ENCODE assay signal across 8 mouse cellular contexts in genomic region chr15:99664600-99665451, GRCm38 (mm10). TPM values are rescaled to one million over a fixed set of nuclear protein-coding genes. Genes with fewer than 3 reads are reported as not detected.
A peak's percentile ranks its signal among the peaks of the same experiment; 100 is the strongest.
DNase-seq lines count a peak whose midpoint lies in the region; ATAC-seq and TF ChIP-seq lines count a peak whose summit lies in the region.

No protein-coding gene starts in this region.

- no peak for TF ChIP-seq CTCF in hindbrain, postnatal 0 days (IDR thresholded peaks at IDR 0.05; ENCODE audit: low read depth)

- H3K27ac ChIP-seq in hindbrain, postnatal 0 days = peak overlapping the region; percentile 92
- H3K27ac ChIP-seq in limb, embryonic 13.5 days = no peak overlapping the region
- peak overlapping the region; percentile 88 for H3K27ac ChIP-seq in midbrain, embryonic 12.5 days (replicated peaks)
- H3K27ac ChIP-seq in stomach, embryonic 15.5 days = peak overlapping the region; percentile 62

- peaks cover 14% of the 10 kb centered on the region for H3K4me1 ChIP-seq in hindbrain, postnatal 0 days (ENCODE audit: insufficient read depth, low read length)
- H3K4me1 ChIP-seq in limb, embryonic 13.5 days = peaks cover 21% of the 10 kb centered on the region
- H3K4me1 ChIP-seq in midbrain, embryonic 12.5 days = peaks cover 50% of the 10 kb centered on the region
- peaks cover 16% of the 10 kb centered on the region for H3K4me1 ChIP-seq in stomach, embryonic 15.5 days

- peak; percentile 60 for ATAC-seq in hindbrain, postnatal 0 days
- peak; percentile 49; the same call in 1 of the 2 replicates for ATAC-seq in limb, embryonic 13.5 days (ENCODE audit: low FRiP score, low read depth)
- ATAC-seq in midbrain, embryonic 12.5 days (ENCODE audit: low FRiP score, low read depth) = peak; percentile 92
- peak; percentile 93 for ATAC-seq in stomach, embryonic 15.5 days (ENCODE audit: insufficient read depth, low FRiP score, low read depth)

- H3K4me3 ChIP-seq in hindbrain, postnatal 0 days (ENCODE audit: low read length) = peak overlapping the region; percentile 41
- H3K4me3 ChIP-seq in limb, embryonic 13.5 days = peak overlapping the region; percentile 50
- H3K4me3 ChIP-seq in midbrain, embryonic 12.5 days = peak overlapping the region; percentile 42
- H3K4me3 ChIP-seq in stomach, embryonic 15.5 days (replicated peaks) = peak overlapping the region; percentile 45

- DNase-seq in spleen, postnatal 4 days (ENCODE audit: low spot score in 2 of 2) = peak; percentile 71 to 75
- DNase-seq in spleen, adult 18-20 months = no peak
- DNase-seq in cerebellum, postnatal 25 days = peak; percentile 71
- DNase-seq in gastrocnemius, adult 18-20 months (ENCODE audit: low spot score) = peak; percentile 30
- DNase-seq in hindbrain, postnatal 0 days (ENCODE audit: low spot score) = peak; percentile 79

- H3K9ac ChIP-seq in hindbrain, postnatal 0 days (replicated peaks; ENCODE audit: low read length) = peak overlapping the region; percentile 71
- peak overlapping the region; percentile 64 for H3K9ac ChIP-seq in limb, embryonic 13.5 days
- H3K9ac ChIP-seq in midbrain, embryonic 12.5 days (replicated peaks) = peak overlapping the region; percentile 46
- no peak overlapping the region for H3K9ac ChIP-seq in stomach, embryonic 15.5 days

- H3K27me3 ChIP-seq in hindbrain, postnatal 0 days (ENCODE audit: insufficient read depth, low read length) = no peaks in the 10 kb centered on the region
- peaks cover 61% of the 10 kb centered on the region for H3K27me3 ChIP-seq in limb, embryonic 13.5 days
- peaks cover 30% of the 10 kb centered on the region for H3K27me3 ChIP-seq in midbrain, embryonic 12.5 days
- peaks cover 33% of the 10 kb centered on the region for H3K27me3 ChIP-seq in stomach, embryonic 15.5 days (replicated peaks)

- 2% methylated on average over 52 of the region's 52 CpGs for WGBS in hindbrain, postnatal 0 days
- WGBS in limb, embryonic 13.5 days = 0% methylated on average over 30 of the region's 52 CpGs
- under 1% methylated on average over 52 of the region's 52 CpGs for WGBS in midbrain, embryonic 12.5 days
- WGBS in stomach, embryonic 15.5 days = under 1% methylated on average over 46 of the region's 52 CpGs

- no peaks in the 10 kb centered on the region for H3K36me3 ChIP-seq in hindbrain, postnatal 0 days (ENCODE audit: insufficient read depth, low read length)
- no peaks in the 10 kb centered on the region for H3K36me3 ChIP-seq in limb, embryonic 13.5 days
- no peaks in the 10 kb centered on the region for H3K36me3 ChIP-seq in midbrain, embryonic 12.5 days
- H3K36me3 ChIP-seq in stomach, embryonic 15.5 days = no peaks in the 10 kb centered on the region

- peak overlapping the region; percentile 79 for H3K4me2 ChIP-seq in hindbrain, postnatal 0 days (ENCODE audit: low read depth, low read length)
- H3K4me2 ChIP-seq in limb, embryonic 13.5 days (replicated peaks) = peak overlapping the region; percentile 91
- peak overlapping the region; percentile 63 for H3K4me2 ChIP-seq in midbrain, embryonic 12.5 days (replicated peaks)
- H3K4me2 ChIP-seq in stomach, embryonic 15.5 days = peak overlapping the region; percentile 87

- H3K9me3 ChIP-seq in hindbrain, postnatal 0 days (ENCODE audit: low read length) = no peaks in the 10 kb centered on the region
- no peaks in the 10 kb centered on the region for H3K9me3 ChIP-seq in limb, embryonic 13.5 days
- no peaks in the 10 kb centered on the region for H3K9me3 ChIP-seq in midbrain, embryonic 12.5 days
- H3K9me3 ChIP-seq in stomach, embryonic 15.5 days = no peaks in the 10 kb centered on the region

RNA-seq across cellular contexts. Expression of gene Asic1, which starts 5.3 kb away (rescaled TPM):
- under 1 TPM in 1 of 2 experiments, not detected in 1; 0.11 TPM for total RNA-seq in gastrocnemius, adult 18-20 months (2021)
- 127 and 143 TPM in 2 replicates for total RNA-seq in hindbrain, postnatal 0 days (2014; rRNA removed)
- 32.0 and 37.1 TPM in 2 replicates for polyA plus RNA-seq in hindbrain, postnatal 0 days (2015; fragmentation: Nextera tagmentation; extraction: Ambion mirVana)
- 1.7 and 1.8 TPM in 2 replicates for polyA plus RNA-seq in limb, embryonic 13.5 days (2015; fragmentation: Nextera tagmentation; extraction: Ambion mirVana)
- polyA plus RNA-seq in midbrain, embryonic 12.5 days (2016; fragmentation: Nextera tagmentation; extraction: Ambion mirVana) = 36.0 and 43.7 TPM in 2 replicates
- 1.6 and 2.3 TPM in 2 replicates for polyA plus RNA-seq in stomach, embryonic 15.5 days (2015; fragmentation: Nextera tagmentation; extraction: Ambion mirVana)

RNA-seq across cellular contexts. Expression of gene Racgap1, which starts 13.4 kb away (rescaled TPM):
- total RNA-seq in gastrocnemius, adult 18-20 months (2021) = under 1 TPM; 0.57 to 0.69 TPM
- 46.4 and 49.1 TPM in 2 replicates for total RNA-seq in hindbrain, postnatal 0 days (2014; rRNA removed)
- 49.7 and 52.0 TPM in 2 replicates for polyA plus RNA-seq in hindbrain, postnatal 0 days (2015; fragmentation: Nextera tagmentation; extraction: Ambion mirVana)
- polyA plus RNA-seq in limb, embryonic 13.5 days (2015; fragmentation: Nextera tagmentation; extraction: Ambion mirVana) = 114 and 121 TPM in 2 replicates
- 223 TPM in 2 replicates for polyA plus RNA-seq in midbrain, embryonic 12.5 days (2016; fragmentation: Nextera tagmentation; extraction: Ambion mirVana)
- polyA plus RNA-seq in stomach, embryonic 15.5 days (2015; fragmentation: Nextera tagmentation; extraction: Ambion mirVana) = 115 and 124 TPM in 2 replicates

RNA-seq across cellular contexts. Expression of gene Smarcd1, which starts 37.1 kb away (rescaled TPM):
- total RNA-seq in gastrocnemius, adult 18-20 months (2021) = 1 to 10 TPM; 5.8 to 7.4 TPM
- total RNA-seq in hindbrain, postnatal 0 days (2014; rRNA removed) = 74.0 and 89.4 TPM in 2 replicates
- polyA plus RNA-seq in hindbrain, postnatal 0 days (2015; fragmentation: Nextera tagmentation; extraction: Ambion mirVana) = 78.1 and 91.2 TPM in 2 replicates
- 54.0 and 58.7 TPM in 2 replicates for polyA plus RNA-seq in limb, embryonic 13.5 days (2015; fragmentation: Nextera tagmentation; extraction: Ambion mirVana)
- 141 and 157 TPM in 2 replicates for polyA plus RNA-seq in midbrain, embryonic 12.5 days (2016; fragmentation: Nextera tagmentation; extraction: Ambion mirVana)
- polyA plus RNA-seq in stomach, embryonic 15.5 days (2015; fragmentation: Nextera tagmentation; extraction: Ambion mirVana) = 24.1 and 27.0 TPM in 2 replicates

RNA-seq across cellular contexts. Expression of gene Gm17349, which starts 40.5 kb away (rescaled TPM):
- total RNA-seq in gastrocnemius, adult 18-20 months (2021) = not detected
- total RNA-seq in hindbrain, postnatal 0 days (2014; rRNA removed) = not detected in 2 replicates
- polyA plus RNA-seq in hindbrain, postnatal 0 days (2015; fragmentation: Nextera tagmentation; extraction: Ambion mirVana) = not detected in 2 replicates
- not detected in 2 replicates for polyA plus RNA-seq in limb, embryonic 13.5 days (2015; fragmentation: Nextera tagmentation; extraction: Ambion mirVana)
- not detected in 2 replicates for polyA plus RNA-seq in midbrain, embryonic 12.5 days (2016; fragmentation: Nextera tagmentation; extraction: Ambion mirVana)
- not detected in 2 replicates for polyA plus RNA-seq in stomach, embryonic 15.5 days (2015; fragmentation: Nextera tagmentation; extraction: Ambion mirVana)

RNA-seq across cellular contexts. Expression of gene Gpd1, which starts 52.5 kb away (rescaled TPM):
- 100 to 1,000 TPM; 366 to 449 TPM for total RNA-seq in gastrocnemius, adult 18-20 months (2021)
- 2.8 and 3.7 TPM in 2 replicates for total RNA-seq in hindbrain, postnatal 0 days (2014; rRNA removed)
- 2.5 TPM in 2 replicates for polyA plus RNA-seq in hindbrain, postnatal 0 days (2015; fragmentation: Nextera tagmentation; extraction: Ambion mirVana)
- polyA plus RNA-seq in limb, embryonic 13.5 days (2015; fragmentation: Nextera tagmentation; extraction: Ambion mirVana) = 0.27 and 0.55 TPM in 2 replicates
- 0.75 and 0.96 TPM in 2 replicates for polyA plus RNA-seq in midbrain, embryonic 12.5 days (2016; fragmentation: Nextera tagmentation; extraction: Ambion mirVana)
- 4.8 and 5.3 TPM in 2 replicates for polyA plus RNA-seq in stomach, embryonic 15.5 days (2015; fragmentation: Nextera tagmentation; extraction: Ambion mirVana)

Comparison
In these comparisons a context has a peak if more than half of its experiments do, and no peak if none do; other contexts are left out.
1. DNase-seq: peak in spleen, postnatal 4 days (2 of 2), cerebellum, postnatal 25 days (2 of 2), gastrocnemius, adult 18-20 months (single experiment) and hindbrain, postnatal 0 days (single experiment); none in spleen, adult 18-20 months (0 of 2).
2. Peak in every context shown above with its lines, with median percentiles within 50 percentile points of each other: ATAC-seq, H3K4me2 ChIP-seq and H3K4me3 ChIP-seq.